17 mouse cellular contexts compared by ENCODE assay signal in genomic region chr3:105123776-105124175, GRCm38 (mm10). TPM values are rescaled to one million over a fixed set of nuclear protein-coding genes. Genes with fewer than 3 reads are reported as not detected.
"Had no signal": no experiment of that assay in that cellular context is flagged by ENCODE, and none has a peak within 500 bp of the region (broad histone marks: within the 10 kb centered on the region; RNA-seq: fewer than 3 reads in every experiment).

No protein-coding gene starts in this region.

- ATAC-seq: liver, postnatal 0 days; midbrain, embryonic 16.5 days had no signal

- H3K9me3 ChIP-seq: kidney, embryonic 15.5 days; limb, embryonic 15.5 days; liver, embryonic 13.5 days; midbrain, embryonic 12.5 days; neural tube, embryonic 13.5 days; stomach, embryonic 15.5 days had no signal

- DNase-seq: kidney, postnatal 25 days; liver, embryonic 13.5 days; liver, postnatal 0 days; retina, postnatal 1 day; right cerebral cortex, postnatal 4 days; thymus, adult 2 months; thymus, postnatal 36 days had no signal

- H3K27me3 ChIP-seq: kidney, embryonic 15.5 days; limb, embryonic 15.5 days; liver, embryonic 13.5 days; midbrain, embryonic 12.5 days; neural tube, embryonic 13.5 days; stomach, embryonic 15.5 days had no signal

- H3K36me3 ChIP-seq: kidney, embryonic 15.5 days; limb, embryonic 15.5 days; liver, embryonic 13.5 days; midbrain, embryonic 12.5 days; neural tube, embryonic 13.5 days; stomach, embryonic 15.5 days had no signal

- H3K4me1 ChIP-seq: liver, embryonic 13.5 days had no signal

- H3K4me3 ChIP-seq: kidney, embryonic 15.5 days; left cerebral cortex, adult 2 months; limb, embryonic 15.5 days; liver, embryonic 13.5 days; midbrain, embryonic 12.5 days; neural tube, embryonic 13.5 days; stomach, embryonic 15.5 days had no signal

- H3K27ac ChIP-seq: kidney, embryonic 15.5 days; left cerebral cortex, adult 2 months; limb, embryonic 15.5 days; liver, embryonic 13.5 days; midbrain, embryonic 12.5 days; neural tube, embryonic 13.5 days; stomach, embryonic 15.5 days had no signal

- H3K4me2 ChIP-seq: kidney, embryonic 15.5 days; limb, embryonic 15.5 days; liver, embryonic 13.5 days; midbrain, embryonic 12.5 days; neural tube, embryonic 13.5 days; stomach, embryonic 15.5 days had no signal

- H3K9ac ChIP-seq: kidney, embryonic 15.5 days; limb, embryonic 15.5 days; liver, embryonic 13.5 days; liver, postnatal 0 days; midbrain, embryonic 12.5 days; neural tube, embryonic 13.5 days; stomach, embryonic 15.5 days had no signal

RNA-seq across cellular contexts. Expression of gene 4930564D02Rik, which starts 57.1 kb away (rescaled TPM):
- polyA plus RNA-seq: kidney, embryonic 15.5 days; limb, embryonic 11.5 days; limb, embryonic 15.5 days; liver, embryonic 13.5 days; liver, postnatal 0 days; lung, embryonic 16.5 days; midbrain, embryonic 12.5 days; midbrain, embryonic 16.5 days; neural tube, embryonic 13.5 days; spleen, adult 2 months; stomach, embryonic 15.5 days; thymus, adult 2 months had no signal
